Mouse (Mus musculus) ES-Bruce4 (cell line): ENCODE measurements at regions not wholly inside any gene's neighbourhood (a gene's known extent, or its start where the extent isn't known, plus 50 kb on each side); places are given as distances from the start of the nearest gene placed in this dataset.

Experiments used
- H3K27ac ChIP-seq: 2 replicates; pipeline ENCODE4 v1.5.1; 2012; ENCODE audit warnings: low read length, inconsistent platforms; ENCODE audit not compliant: insufficient read depth
- H3K27me3 ChIP-seq: 2 replicates; pipeline ENCODE4 v1.6.1; 2012; ENCODE audit warnings: mild to moderate bottlenecking, low read length, inconsistent platforms; ENCODE audit not compliant: control insufficient read depth, poor library complexity, insufficient read depth, severe bottlenecking
- H3K36me3 ChIP-seq: 2 replicates; pipeline ENCODE4 v1.6.1; 2012; ENCODE audit warnings: inconsistent platforms, mild to moderate bottlenecking, low read length, moderate library complexity; ENCODE audit not compliant: control insufficient read depth, poor library complexity, insufficient read depth, severe bottlenecking
- H3K4me1 ChIP-seq: one replicate; pipeline ENCODE4 v1.8.1; 2011; ENCODE audit warnings: low read length; ENCODE audit not compliant: control insufficient read depth, insufficient read depth
- H3K4me3 ChIP-seq: 2 replicates; pipeline ENCODE4 v1.5.1; 2011; ENCODE audit warnings: low read depth, mild to moderate bottlenecking, low read length
- H3K9ac ChIP-seq: 2 replicates; pipeline ENCODE4 v1.6.1; 2012; ENCODE audit warnings: low read depth, mild to moderate bottlenecking, inconsistent platforms; ENCODE audit not compliant: poor library complexity, severe bottlenecking
- H3K9me3 ChIP-seq: replicated peaks from 2 replicates; pipeline ENCODE4 v1.6.1; 2012; ENCODE audit warnings: mild to moderate bottlenecking, low read length, inconsistent platforms; ENCODE audit not compliant: control insufficient read depth, poor library complexity, insufficient read depth, severe bottlenecking
- CTCF ChIP-seq: IDR thresholded peaks from one replicate; pipeline ENCODE4 v1.8.1; 2011; ENCODE audit warnings: low read depth, low read length
- EP300 ChIP-seq: IDR thresholded peaks from 2 replicates; pipeline ENCODE4 v1.6.1; 2011; ENCODE audit warnings: low read depth, low read length; ENCODE audit not compliant: insufficient read depth
- POLR2A ChIP-seq: IDR thresholded peaks from one replicate; pipeline ENCODE4 v1.8.1; 2011; ENCODE audit warnings: low read length; ENCODE audit not compliant: insufficient read depth

DNA sequence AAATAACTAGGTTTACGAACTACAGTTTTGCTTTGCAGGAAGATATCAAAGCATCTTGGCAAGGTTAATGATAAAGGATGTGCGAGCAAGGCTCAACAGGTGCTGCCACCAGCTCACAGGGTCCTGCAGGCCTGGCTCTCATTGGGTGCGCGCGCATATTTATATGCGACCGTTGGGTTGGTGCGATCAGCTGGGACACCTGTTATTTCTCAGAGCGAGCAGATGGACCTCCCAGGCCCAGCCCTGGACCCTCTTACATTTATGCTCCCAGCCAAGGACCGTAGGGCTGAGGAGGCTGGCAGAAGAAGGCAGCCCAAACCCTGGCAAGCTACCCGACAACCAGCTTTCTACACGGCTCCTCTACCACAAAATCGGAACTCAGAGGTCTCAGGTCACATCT, 260.8 kb downstream of the Actr3 start:
- H3K27ac ChIP-seq = no peak overlapping the region
- no peaks in the 10 kb centered on the region for H3K4me1 ChIP-seq
- no peaks in the 10 kb centered on the region for H3K36me3 ChIP-seq
- TF ChIP-seq POLR2A = no peak
- TF ChIP-seq CTCF = no peak
- TF ChIP-seq EP300 = no peak
- H3K9ac ChIP-seq = no peak overlapping the region
- no peaks in the 10 kb centered on the region for H3K9me3 ChIP-seq
- H3K27me3 ChIP-seq = no peaks in the 10 kb centered on the region; the same call in 1 of the 2 replicates
- H3K4me3 ChIP-seq = no peak overlapping the region

DNA sequence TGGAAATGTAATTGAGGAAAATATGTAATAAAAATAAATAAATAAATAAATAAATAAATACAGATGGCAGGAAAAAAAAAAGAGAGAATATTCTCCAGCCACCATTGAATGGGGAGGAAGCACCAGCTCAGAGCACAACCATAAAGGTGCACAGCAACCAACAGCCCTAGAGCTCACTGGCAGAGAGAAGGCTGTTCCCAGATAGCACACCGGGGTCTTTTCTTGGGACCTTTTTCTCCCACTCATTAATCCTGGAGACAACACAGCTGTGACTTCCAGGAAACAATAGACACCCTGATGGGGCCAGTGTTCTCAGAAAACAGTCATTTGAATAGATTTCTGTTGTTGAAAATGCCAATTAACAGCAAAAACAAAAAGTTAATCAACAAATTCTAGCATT, 263.1 kb downstream of the Actr3 start:
- no peak for TF ChIP-seq CTCF
- TF ChIP-seq POLR2A = no peak
- TF ChIP-seq EP300 = no peak
- Histone ChIP-seq H3K4me1 (no peaks in the 10 kb centered on the region), H3K27me3 (no peaks in the 10 kb centered on the region; the same call in 1 of the 2 replicates), H3K9ac (no peak overlapping the region), H3K27ac (no peak overlapping the region), H3K36me3 (no peaks in the 10 kb centered on the region), H3K4me3 (no peak overlapping the region), H3K9me3 (no peaks in the 10 kb centered on the region)

- Histone ChIP-seq H3K9me3 (no peaks in the 10 kb centered on the region), H3K9ac (no peak overlapping the region), H3K4me1 (no peaks in the 10 kb centered on the region), H3K4me3 (no peak overlapping the region), H3K27me3 (no peaks in the 10 kb centered on the region), H3K36me3 (no peaks in the 10 kb centered on the region), H3K27ac (no peak overlapping the region)
- TF ChIP-seq EP300 (no peak), CTCF (no peak), POLR2A (no peak)
Measured at GRCm38 (mm10) chr1:125165226-125165625, 270.3 kb downstream of the Actr3 start.

DNA sequence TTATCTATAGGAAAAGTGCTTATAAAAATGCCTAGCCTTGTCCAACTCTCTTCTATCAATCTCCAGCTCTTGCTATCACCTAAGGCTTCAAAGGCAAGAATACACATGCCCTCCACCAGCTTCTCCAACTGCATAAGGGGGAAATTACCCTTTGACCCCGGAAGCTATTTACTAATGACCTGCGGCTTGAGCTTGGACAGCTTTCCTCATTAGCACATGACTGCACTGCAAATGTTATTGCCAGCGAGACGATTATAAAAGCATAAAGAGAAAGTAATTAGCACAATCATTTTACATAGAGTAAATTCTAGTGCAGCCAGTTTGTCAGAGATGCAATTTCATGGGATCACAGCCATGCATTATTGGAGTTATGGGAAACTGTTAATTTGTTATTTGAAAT, 277.0 kb downstream of the Actr3 start:
- no peaks in the 10 kb centered on the region for H3K9me3 ChIP-seq
- no peaks in the 10 kb centered on the region for H3K4me1 ChIP-seq
- no peaks in the 10 kb centered on the region for H3K36me3 ChIP-seq
- no peak overlapping the region for H3K27ac ChIP-seq
- no peaks in the 10 kb centered on the region for H3K27me3 ChIP-seq
- H3K9ac ChIP-seq = no peak overlapping the region
- no peak overlapping the region for H3K4me3 ChIP-seq
- TF ChIP-seq POLR2A (no peak), CTCF (no peak), EP300 (no peak)

- Histone ChIP-seq H3K9me3 (no peaks in the 10 kb centered on the region), H3K36me3 (no peaks in the 10 kb centered on the region), H3K27ac (no peak overlapping the region), H3K4me3 (no peak overlapping the region), H3K4me1 (no peaks in the 10 kb centered on the region), H3K9ac (no peak overlapping the region), H3K27me3 (no peaks in the 10 kb centered on the region)
- TF ChIP-seq POLR2A = no peak
- TF ChIP-seq CTCF = no peak
- no peak for TF ChIP-seq EP300
Measured at GRCm38 (mm10) chr1:125156093-125156492, 279.4 kb downstream of the Actr3 start.

DNA sequence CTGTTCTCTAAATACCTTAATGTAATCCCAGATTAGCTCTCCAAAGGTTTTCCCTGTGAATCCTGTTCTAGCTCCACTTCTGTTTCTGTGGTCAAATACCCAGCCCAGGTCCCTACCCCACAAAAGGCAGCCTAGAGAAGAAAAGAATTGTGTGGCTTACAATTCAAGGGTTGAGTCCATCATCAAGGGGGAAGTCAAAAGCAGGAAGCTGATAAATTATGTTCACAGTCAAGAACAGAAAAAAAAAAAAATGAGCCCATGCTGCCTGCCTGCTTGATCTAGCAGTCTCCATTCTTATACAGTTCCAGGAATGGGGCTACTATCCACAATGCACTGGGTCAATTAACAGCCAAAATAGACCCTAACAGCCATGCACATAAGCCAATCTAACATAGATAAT, 285.7 kb downstream of the Actr3 start:
- Histone ChIP-seq H3K9ac (no peak overlapping the region), H3K27ac (no peak overlapping the region), H3K27me3 (no peaks in the 10 kb centered on the region), H3K36me3 (no peaks in the 10 kb centered on the region), H3K4me3 (no peak overlapping the region), H3K9me3 (no peaks in the 10 kb centered on the region), H3K4me1 (no peaks in the 10 kb centered on the region)
- TF ChIP-seq POLR2A (no peak), CTCF (no peak), EP300 (no peak)
